22 mouse cellular contexts compared by ENCODE assay signal in genomic region chr11:50461481-50461880, GRCm38 (mm10). TPM values are rescaled to one million over a fixed set of nuclear protein-coding genes. Genes with fewer than 3 reads are reported as not detected.
A peak's percentile ranks its signal among the peaks of the same experiment; 100 is the strongest.
DNase-seq lines count a peak whose midpoint lies in the region; ATAC-seq and TF ChIP-seq lines count a peak whose summit lies in the region.
"Had no signal": no experiment of that assay in that cellular context is flagged by ENCODE, and none has a peak within 500 bp of the region (broad histone marks: within the 10 kb centered on the region; RNA-seq: fewer than 3 reads in every experiment).

No protein-coding gene starts in this region.

- no peaks in the 10 kb centered on the region for H3K36me3 ChIP-seq in kidney, postnatal 0 days (ENCODE audit: insufficient read depth, low read length)
- H3K36me3 ChIP-seq in lung, embryonic 14.5 days (ENCODE audit: insufficient read depth), result no peaks in the 10 kb centered on the region
- H3K36me3 ChIP-seq in stomach, postnatal 0 days (ENCODE audit: control insufficient read depth, insufficient read depth, low read length), result no peaks in the 10 kb centered on the region
- H3K36me3 ChIP-seq: embryonic facial prominence, embryonic 12.5 days; forebrain, embryonic 15.5 days; heart, embryonic 10.5 days; hindbrain, embryonic 12.5 days had no signal

- no peaks in the 10 kb centered on the region for H3K9me3 ChIP-seq in kidney, postnatal 0 days (replicated peaks; ENCODE audit: low read length)
- no peaks in the 10 kb centered on the region for H3K9me3 ChIP-seq in lung, embryonic 14.5 days (ENCODE audit: low read depth, low read length)
- no peaks in the 10 kb centered on the region for H3K9me3 ChIP-seq in stomach, postnatal 0 days (ENCODE audit: control insufficient read depth, low read length)
- H3K9me3 ChIP-seq: embryonic facial prominence, embryonic 12.5 days; forebrain, embryonic 15.5 days; heart, embryonic 10.5 days; hindbrain, embryonic 12.5 days had no signal

- 73% methylated on average over 7 of the region's 7 CpGs for WGBS in kidney, postnatal 0 days
- 61% methylated on average over 7 of the region's 7 CpGs for WGBS in lung, embryonic 14.5 days
- 64% methylated on average over 7 of the region's 7 CpGs for WGBS in stomach, postnatal 0 days

- no peak for TF ChIP-seq EP300 in stomach, postnatal 0 days (optimal IDR thresholded peaks at IDR 0.05)

- no peaks in the 10 kb centered on the region for H3K27me3 ChIP-seq in kidney, postnatal 0 days (ENCODE audit: insufficient read depth, low read length)
- no peaks in the 10 kb centered on the region; the same call in 1 of the 2 replicates for H3K27me3 ChIP-seq in lung, embryonic 14.5 days (ENCODE audit: insufficient read depth, low read length)
- H3K27me3 ChIP-seq in stomach, postnatal 0 days (ENCODE audit: control insufficient read depth, insufficient read depth, low read length), result no peaks in the 10 kb centered on the region
- H3K27me3 ChIP-seq: embryonic facial prominence, embryonic 12.5 days; forebrain, embryonic 15.5 days; hindbrain, embryonic 12.5 days had no signal

- no peak for TF ChIP-seq CTCF in kidney, postnatal 0 days (IDR thresholded peaks at IDR 0.05; ENCODE audit: low read depth)
- no peak for TF ChIP-seq CTCF in lung, embryonic 14.5 days (IDR thresholded peaks at IDR 0.05; ENCODE audit: low read depth)
- TF ChIP-seq CTCF in stomach, postnatal 0 days (IDR thresholded peaks at IDR 0.05; ENCODE audit: low read depth), result no peak

- no peak for ATAC-seq in kidney, postnatal 0 days (replicated peaks; ENCODE audit: low FRiP score, low read depth)
- no peak for ATAC-seq in lung, embryonic 14.5 days (ENCODE audit: insufficient read depth)
- peak; percentile 21; the same call in 1 of the 2 replicates for ATAC-seq in stomach, postnatal 0 days (ENCODE audit: low FRiP score, low TSS enrichment)
- ATAC-seq: CD4-positive, CD25-positive, alpha-beta regulatory T cell, adult 4 months; forebrain, embryonic 15.5 days; Patski had no signal

- H3K27ac ChIP-seq in kidney, postnatal 0 days, result no peak overlapping the region
- H3K27ac ChIP-seq in lung, embryonic 14.5 days (ENCODE audit: low read depth), result no peak overlapping the region
- no peak overlapping the region for H3K27ac ChIP-seq in stomach, postnatal 0 days (replicated peaks)
- H3K27ac ChIP-seq: embryonic facial prominence, embryonic 12.5 days; forebrain, embryonic 15.5 days; heart, embryonic 10.5 days; hindbrain, embryonic 12.5 days had no signal

- no peak overlapping the region for H3K4me3 ChIP-seq in kidney, postnatal 0 days (replicated peaks; ENCODE audit: low read depth, low read length)
- no peak overlapping the region for H3K4me3 ChIP-seq in lung, embryonic 14.5 days (ENCODE audit: low read depth, low read length)
- no peak overlapping the region for H3K4me3 ChIP-seq in stomach, postnatal 0 days (ENCODE audit: low read depth, low read length)
- H3K4me3 ChIP-seq: embryonic facial prominence, embryonic 12.5 days; forebrain, embryonic 15.5 days; heart, embryonic 10.5 days; hindbrain, embryonic 12.5 days had no signal

- no peaks in the 10 kb centered on the region; the same call in 1 of the 2 replicates for H3K4me1 ChIP-seq in kidney, postnatal 0 days (replicated peaks; ENCODE audit: insufficient read depth, low read length)
- H3K4me1 ChIP-seq in lung, embryonic 14.5 days (ENCODE audit: insufficient read depth), result peaks cover 5% of the 10 kb centered on the region
- H3K4me1 ChIP-seq in stomach, postnatal 0 days (replicated peaks; ENCODE audit: control insufficient read depth, insufficient read depth), result no peaks in the 10 kb centered on the region

- DNase-seq in kidney, postnatal 0 days (ENCODE audit: low spot score), result peak; percentile 38
- no peak for DNase-seq in kidney, adult 9 months
- DNase-seq in lung, embryonic 14.5 days, result peak; percentile 13
- DNase-seq in lung, postnatal 4 days, result no peak
- peak; percentile 76 for DNase-seq in R1 (ENCODE audit: low read depth, low spot score)
- no peak for DNase-seq in stomach, postnatal 0 days (ENCODE audit: low spot score)
- no peak for DNase-seq in heart, adult 11 months
- DNase-seq: adrenal gland, adult 8-10 months; adrenal gland, postnatal 36 days; B cell, adult 2 months; cerebellum, adult 2 months; cerebellum, postnatal 25 days; gastrocnemius, postnatal 36 days; heart, adult 18-20 months; heart, postnatal 10 days; heart, postnatal 4 days had no signal

- H3K9ac ChIP-seq in kidney, postnatal 0 days (ENCODE audit: low read depth, low read length), result no peak overlapping the region
- H3K9ac ChIP-seq in lung, embryonic 14.5 days, result no peak overlapping the region
- no peak overlapping the region for H3K9ac ChIP-seq in stomach, postnatal 0 days (ENCODE audit: low read length)
- H3K9ac ChIP-seq: embryonic facial prominence, embryonic 12.5 days; forebrain, embryonic 15.5 days; hindbrain, embryonic 12.5 days had no signal

- H3K4me2 ChIP-seq in kidney, postnatal 0 days (ENCODE audit: low read length), result no peak overlapping the region
- H3K4me2 ChIP-seq in lung, embryonic 14.5 days, result no peak overlapping the region
- H3K4me2 ChIP-seq in stomach, postnatal 0 days (replicated peaks; ENCODE audit: low read depth), result no peak overlapping the region
- H3K4me2 ChIP-seq: embryonic facial prominence, embryonic 12.5 days; forebrain, embryonic 15.5 days; hindbrain, embryonic 12.5 days had no signal

RNA-seq across cellular contexts. Expression of gene Rufy1, which starts 30.6 kb away (rescaled TPM):
- polyA plus RNA-seq in kidney, postnatal 0 days (2015; fragmentation: Nextera tagmentation; extraction: Ambion mirVana), result 29.0 and 31.7 TPM in 2 replicates
- polyA plus RNA-seq in lung, embryonic 14.5 days (2014; fragmentation: Nextera tagmentation; extraction: Ambion mirVana), result 24.4 and 25.9 TPM in 2 replicates
- 18.7 and 22.8 TPM in 2 replicates for polyA plus RNA-seq in stomach, postnatal 0 days (2015; fragmentation: Nextera tagmentation; extraction: Ambion mirVana)

Comparison
In these comparisons a context has a peak if more than half of its experiments do, and no peak if none do; other contexts are left out.
1. DNase-seq: peak in kidney, postnatal 0 days (single experiment), lung, embryonic 14.5 days (single experiment) and R1 (single experiment); none in kidney, adult 9 months (single experiment), lung, postnatal 4 days (0 of 2), stomach, postnatal 0 days (single experiment) and heart, adult 11 months (single experiment).